Mouse (Mus musculus) liver, embryonic 15.5 days (tissue): ENCODE measurements around the gene Hist1h2an. TPM values are rescaled to one million over a fixed set of nuclear protein-coding genes. Genes with fewer than 3 reads are reported as not detected.
"Not testable (repeated sequence)": the region's sequence is repeated elsewhere in the genome, so short reads cannot be mapped to it uniquely, and the experiment has no call there.

Source experiments
- ATAC-seq: fragments of 200-750 bp; cut with Nextera tagmentation; 2 replicates; pipeline ENCODE4 v1.8.0; 2017; ENCODE audit warnings: moderate number of reproducible peaks, mild to moderate bottlenecking, moderate library complexity; ENCODE audit not compliant: insufficient read depth
- H3K27ac ChIP-seq: fragments of 300-500 bp; sonication (generic); replicated peaks from 2 replicates; pipeline ENCODE4 v1.5.1; 2015; ENCODE audit warnings: mild to moderate bottlenecking, inconsistent platforms
- H3K27me3 ChIP-seq: fragments of 300-500 bp; sonication (generic); 2 replicates; pipeline ENCODE4 v1.6.1; 2015; ENCODE audit warnings: mild to moderate bottlenecking, inconsistent platforms
- H3K36me3 ChIP-seq: fragments of 300-500 bp; sonication (generic); replicated peaks from 2 replicates; pipeline ENCODE4 v1.6.1; 2015; ENCODE audit warnings: moderate library complexity, mild to moderate bottlenecking, inconsistent platforms
- H3K4me1 ChIP-seq: fragments of 300-500 bp; sonication (generic); replicated peaks from 2 replicates; pipeline ENCODE4 v1.6.1; 2015; ENCODE audit warnings: inconsistent platforms
- H3K4me2 ChIP-seq: fragments of 300-500 bp; sonication (generic); 2 replicates; pipeline ENCODE4 v1.6.1; 2015; ENCODE audit warnings: moderate library complexity, mild to moderate bottlenecking, inconsistent platforms
- H3K4me3 ChIP-seq: fragments of 300-500 bp; sonication (generic); replicated peaks from 2 replicates; pipeline ENCODE4 v1.5.1; 2015; ENCODE audit warnings: mild to moderate bottlenecking, inconsistent platforms
- H3K9ac ChIP-seq: fragments of 300-500 bp; sonication (generic); 2 replicates; pipeline ENCODE4 v1.6.1; 2015; ENCODE audit warnings: moderate library complexity, mild to moderate bottlenecking, inconsistent platforms
- H3K9me3 ChIP-seq: fragments of 300-500 bp; sonication (generic); replicated peaks from 2 replicates; pipeline ENCODE4 v1.6.1; 2016; ENCODE audit warnings: inconsistent platforms
- WGBS: fragments of 180-500 bp; shearing (Covaris S2); methylation state at CpG from one replicate; pipeline ENCODE4 v1.1.7; 2015; ENCODE audit warnings: mixed read lengths; ENCODE audit not compliant: insufficient replicate concordance; 5-methylcytosine and 5-hydroxymethylcytosine counted together
- polyA plus RNA-seq: library from polyadenylated mRNA; unstranded; fragments of >200 nt; fragmentation: Nextera tagmentation; extraction: Ambion mirVana; gene quantifications from 2 replicates; pipeline ENCODE4 v1.2.1, GENCODE M21; 2015

Hist1h2an gene
- polyA plus RNA-seq, 1 experiment from 2014 or later = 14.7 TPM

DNA sequence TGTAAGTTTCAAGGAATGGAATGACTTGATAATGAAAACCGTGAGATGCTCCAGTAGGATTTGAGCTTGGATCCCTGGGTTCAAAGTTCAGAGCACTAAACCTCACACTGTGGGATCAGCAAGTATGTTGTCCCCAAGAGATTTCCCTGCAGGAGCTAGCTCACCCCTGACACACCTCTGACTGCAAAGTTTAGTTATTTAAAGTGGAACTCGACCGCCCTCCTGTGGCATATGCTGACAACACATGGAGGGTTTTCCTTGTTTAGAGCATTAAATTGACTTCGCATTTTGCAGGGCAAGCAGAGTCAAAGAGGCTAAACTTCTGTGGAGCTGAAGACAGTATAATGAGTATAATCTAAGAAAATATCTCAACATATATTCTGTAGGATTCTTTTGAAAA lies 16.0 kb upstream of the Hist1h2an start:
- not testable (repeated sequence) for H3K27me3 ChIP-seq, H3K4me3 ChIP-seq, H3K4me2 ChIP-seq, H3K9ac ChIP-seq, H3K36me3 ChIP-seq, H3K4me1 ChIP-seq, H3K27ac ChIP-seq, H3K9me3 ChIP-seq
- WGBS = no CpG with 5 or more reads among the region's 4 CpGs
- peak; percentile 53 for ATAC-seq

DNA sequence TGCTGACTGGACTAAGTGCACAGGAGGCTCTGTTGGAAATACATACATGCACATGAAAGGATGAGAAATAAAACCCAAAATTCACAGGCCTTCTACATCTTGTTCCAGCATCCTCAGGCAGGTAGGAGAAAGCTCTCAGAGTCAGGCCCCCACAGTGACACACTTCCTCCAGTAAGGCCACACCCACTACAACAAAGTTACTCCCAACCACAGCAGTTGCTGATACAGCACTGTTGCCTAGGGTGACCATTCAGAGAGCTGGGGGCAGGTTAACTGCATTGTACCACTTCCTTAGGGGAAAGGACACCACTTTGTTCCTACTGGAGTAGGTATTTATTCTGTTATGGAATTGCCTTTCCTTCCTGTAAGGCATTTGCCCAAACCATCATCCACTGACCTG lies 10.1 kb upstream of the Hist1h2an start:
- ATAC-seq = peak; percentile 58; the same call in 1 of the 2 replicates
- not testable (repeated sequence) for H3K27ac ChIP-seq, H3K27me3 ChIP-seq, H3K9ac ChIP-seq, H3K36me3 ChIP-seq, H3K4me3 ChIP-seq, H3K4me1 ChIP-seq, H3K4me2 ChIP-seq, H3K9me3 ChIP-seq

DNA sequence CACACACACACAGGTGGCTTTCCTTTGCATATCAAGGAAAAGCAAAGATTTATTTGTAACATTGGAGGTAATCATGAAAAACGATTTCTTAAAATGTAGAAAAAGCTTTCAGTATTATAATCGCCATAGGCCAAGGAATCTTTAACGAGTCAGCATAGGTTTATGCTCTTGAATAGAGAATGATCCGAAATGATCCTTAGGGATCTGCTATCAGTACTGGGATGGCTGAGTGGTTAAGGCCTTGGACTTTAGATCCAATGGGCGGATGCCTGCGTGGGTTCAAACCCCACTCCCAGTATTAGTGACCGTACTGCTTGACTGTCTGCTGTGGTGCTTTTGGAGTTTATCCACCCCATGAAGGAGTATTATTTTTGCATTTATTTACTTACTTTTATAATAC lies 8.6 kb upstream of the Hist1h2an start:
- H3K36me3 ChIP-seq = no peaks in the 10 kb centered on the region
- WGBS = 78% methylated on average over 7 of the region's 7 CpGs
- H3K27me3 ChIP-seq = no peaks in the 10 kb centered on the region
- peaks cover 5% of the 10 kb centered on the region for H3K4me1 ChIP-seq
- no peaks in the 10 kb centered on the region for H3K9me3 ChIP-seq
- H3K4me2 ChIP-seq = no peak overlapping the region
- no peak overlapping the region for H3K27ac ChIP-seq
- H3K4me3 ChIP-seq = no peak overlapping the region
- ATAC-seq = no peak
- no peak overlapping the region for H3K9ac ChIP-seq

DNA sequence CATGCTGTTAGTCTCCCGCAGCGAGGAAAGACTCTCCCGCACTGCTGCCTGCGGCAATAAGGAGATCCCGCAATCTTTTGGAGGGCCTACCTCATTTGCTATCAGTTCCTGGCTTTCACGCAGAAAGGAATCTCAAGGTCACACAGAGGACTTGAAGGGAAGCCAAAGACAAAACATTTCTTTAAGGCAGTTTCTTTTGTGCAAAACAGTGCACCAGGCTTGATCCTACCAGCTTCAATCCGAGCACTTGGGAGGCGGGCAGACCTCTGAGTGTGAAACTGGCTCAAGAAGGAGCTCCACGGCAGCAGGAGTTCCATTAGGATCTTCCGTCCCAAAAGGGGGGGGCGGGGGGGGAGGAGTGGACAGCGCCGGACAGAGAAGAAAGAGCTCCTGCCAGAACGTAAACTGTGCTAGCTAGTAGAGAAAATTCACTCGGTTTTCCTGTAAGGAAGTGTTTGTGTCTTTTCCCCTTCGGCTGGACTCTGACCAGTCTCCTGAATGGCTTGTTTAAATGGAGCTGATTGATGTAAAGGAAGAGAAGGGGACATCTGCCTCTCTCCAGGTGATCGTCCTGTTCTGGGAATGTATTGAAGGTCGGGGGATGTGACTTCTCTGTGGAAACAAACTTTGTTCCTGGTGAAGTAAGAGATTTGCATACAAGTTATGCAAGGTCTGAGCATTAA lies 3.7 kb upstream of the Hist1h2an start:
- H3K4me2 ChIP-seq = peak overlapping the region; percentile 48
- peaks cover 30% of the 10 kb centered on the region for H3K4me1 ChIP-seq
- no peak for ATAC-seq
- no peak overlapping the region for H3K4me3 ChIP-seq
- no peak overlapping the region for H3K27ac ChIP-seq
- no peaks in the 10 kb centered on the region for H3K9me3 ChIP-seq
- no peaks in the 10 kb centered on the region for H3K36me3 ChIP-seq
- no peak overlapping the region for H3K9ac ChIP-seq
- H3K27me3 ChIP-seq = no peaks in the 10 kb centered on the region
- 32% methylated on average over 18 of the region's 18 CpGs for WGBS

DNA sequence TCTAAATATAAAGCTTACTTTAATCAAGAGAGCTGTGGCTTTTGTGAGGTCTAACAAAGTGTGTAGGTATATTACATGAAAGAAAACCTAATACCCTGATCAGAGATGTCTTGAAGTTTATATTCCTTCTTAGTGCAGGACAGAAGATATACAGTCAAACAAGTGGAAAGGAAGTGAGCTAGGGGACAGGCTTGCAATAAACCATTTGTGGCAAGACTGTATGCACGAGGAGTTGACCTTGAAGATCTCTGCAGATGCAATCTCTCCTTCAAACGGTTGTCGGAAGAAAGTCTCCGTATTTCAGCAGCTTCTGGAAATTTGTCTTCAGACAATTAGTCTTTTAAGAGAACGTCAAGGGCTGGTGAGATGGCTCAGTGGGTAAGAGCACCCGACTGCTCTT lies 2.9 kb upstream of the Hist1h2an start:
- H3K4me2 ChIP-seq = 0 out of 2 replicates have a peak overlapping the region, but pooled peaks have one; percentile 2
- no peak for ATAC-seq
- no peaks in the 10 kb centered on the region for H3K9me3 ChIP-seq
- 48% methylated on average over 6 of the region's 6 CpGs for WGBS
- peak overlapping the region; percentile 100 for H3K27ac ChIP-seq
- no peaks in the 10 kb centered on the region for H3K36me3 ChIP-seq
- H3K9ac ChIP-seq = no peak overlapping the region
- no peak overlapping the region for H3K4me3 ChIP-seq
- peaks cover 37% of the 10 kb centered on the region for H3K4me1 ChIP-seq
- no peaks in the 10 kb centered on the region for H3K27me3 ChIP-seq

DNA sequence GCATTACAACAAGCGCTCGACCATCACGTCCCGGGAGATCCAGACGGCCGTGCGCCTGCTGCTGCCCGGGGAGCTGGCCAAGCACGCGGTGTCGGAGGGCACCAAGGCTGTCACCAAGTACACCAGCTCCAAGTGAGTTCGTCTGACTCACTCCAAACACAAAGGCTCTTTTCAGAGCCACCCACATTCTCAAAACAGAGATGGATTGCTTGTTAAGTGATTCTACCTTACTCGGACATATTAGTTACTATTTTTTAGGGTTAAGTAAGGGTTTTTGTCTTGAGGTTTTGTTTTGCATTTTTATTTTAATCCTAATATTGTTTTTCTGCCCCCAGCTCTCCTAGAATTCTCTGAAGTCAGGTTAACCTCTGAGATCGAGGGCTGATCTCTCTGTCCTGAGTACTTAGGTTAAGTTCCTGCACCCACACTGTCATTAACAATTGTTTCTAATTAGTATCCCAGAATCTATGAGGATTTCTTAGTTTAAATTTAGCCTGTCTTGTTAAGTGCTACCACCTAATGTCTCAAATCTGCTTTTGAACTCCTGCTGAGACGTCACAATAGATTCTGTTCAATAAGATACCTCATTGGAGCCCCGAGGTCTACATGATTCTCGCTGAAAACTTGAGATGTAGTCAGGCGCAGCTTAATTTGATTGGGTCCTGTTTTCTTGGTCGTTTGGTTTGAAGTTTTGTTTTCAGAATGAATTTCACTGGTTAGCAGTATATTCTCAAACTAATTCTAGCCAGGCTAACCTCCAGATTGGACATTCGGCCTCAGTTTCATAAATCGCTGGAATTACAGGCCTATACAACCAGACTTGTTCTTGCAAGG lies 959 bp upstream of the Hist1h2an start:
- ATAC-seq = peak; percentile 23
- Histone ChIP-seq H3K4me3 (peak overlapping the region; percentile 50), H3K9ac (peak overlapping the region; percentile 65)

DNA sequence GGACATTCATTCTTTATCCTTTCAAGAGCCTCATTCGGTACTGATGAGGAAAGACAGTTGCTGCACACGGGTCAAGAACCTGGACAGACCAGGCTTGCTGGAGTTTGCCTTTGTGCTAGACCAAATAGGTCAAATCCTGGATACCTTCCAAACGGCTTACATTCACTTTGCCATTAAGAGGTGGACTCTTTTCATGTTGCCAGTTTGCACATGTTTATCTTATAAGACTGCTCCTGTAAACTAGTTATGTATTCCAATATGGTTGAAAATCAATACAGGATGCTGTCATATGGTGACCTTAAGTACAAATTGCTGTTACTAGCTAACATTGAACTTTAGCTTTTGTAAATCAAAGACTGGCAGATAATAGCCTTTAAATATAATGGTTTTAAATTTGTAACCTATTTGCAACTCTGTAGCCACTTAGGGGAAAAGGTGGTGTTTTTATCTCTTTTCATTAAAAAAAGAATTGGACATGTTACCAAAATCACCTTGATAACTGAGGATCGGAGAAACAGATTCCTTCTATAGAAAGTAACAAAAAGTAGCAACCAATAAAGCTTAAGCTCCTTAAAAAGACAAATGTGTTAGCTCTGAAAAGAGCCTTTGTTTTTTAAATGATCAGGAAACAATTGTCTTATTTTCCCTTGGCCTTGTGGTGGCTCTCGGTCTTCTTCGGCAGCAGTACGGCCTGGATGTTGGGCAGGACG lies 674 bp downstream of the Hist1h2an start:
- no peak for ATAC-seq
- H3K4me1 ChIP-seq = peaks cover 61% of the 10 kb centered on the region

More for the DNA sequence above, 959 bp upstream of the Hist1h2an start:
- 14% methylated on average over 18 of the region's 21 CpGs for WGBS
- no peaks in the 10 kb centered on the region for H3K36me3 ChIP-seq
- H3K4me2 ChIP-seq = peak overlapping the region; percentile 73
- H3K9me3 ChIP-seq = no peaks in the 10 kb centered on the region
- peak overlapping the region; percentile 100 for H3K27ac ChIP-seq
- peaks cover 50% of the 10 kb centered on the region for H3K4me1 ChIP-seq
- no peaks in the 10 kb centered on the region for H3K27me3 ChIP-seq

DNA sequence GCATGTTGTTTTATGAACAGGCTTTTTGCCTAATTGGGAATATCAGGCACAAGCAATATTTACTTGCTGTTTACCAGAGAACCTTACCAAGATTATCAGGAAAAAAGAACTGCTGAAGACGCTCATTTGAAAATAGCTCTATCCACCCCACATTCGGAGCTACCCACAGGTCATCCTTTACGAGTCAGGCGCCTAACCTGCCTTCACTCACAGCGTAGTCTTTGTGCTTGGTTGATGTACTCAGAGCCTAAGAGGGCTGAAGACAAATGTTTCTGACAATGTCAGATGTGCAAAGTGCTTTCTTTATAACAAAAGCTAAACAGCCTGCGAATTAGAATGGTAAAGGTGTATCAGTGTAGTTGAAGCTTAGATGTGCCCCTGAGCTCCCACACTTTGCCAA lies 2.7 kb downstream of the Hist1h2an start:
- H3K9ac ChIP-seq = peak overlapping the region; percentile 59
- H3K27ac ChIP-seq = peak overlapping the region; percentile 100
- 52% methylated on average over 6 of the region's 6 CpGs for WGBS
- H3K27me3 ChIP-seq = no peaks in the 10 kb centered on the region
- peak overlapping the region; percentile 73 for H3K4me2 ChIP-seq
- no peaks in the 10 kb centered on the region for H3K36me3 ChIP-seq
- H3K4me1 ChIP-seq = peaks cover 60% of the 10 kb centered on the region
- peak overlapping the region; percentile 53; the same call in 1 of the 2 replicates for H3K4me3 ChIP-seq
- no peak for ATAC-seq
- H3K9me3 ChIP-seq = no peaks in the 10 kb centered on the region

More for the DNA sequence above, 674 bp downstream of the Hist1h2an start:
- peak overlapping the region; percentile 58 for H3K9ac ChIP-seq
- no peaks in the 10 kb centered on the region for H3K27me3 ChIP-seq
- 3% methylated on average over 8 of the region's 8 CpGs for WGBS
- H3K27ac ChIP-seq = peak overlapping the region; percentile 100
- H3K4me2 ChIP-seq = peak overlapping the region; percentile 73
- peak overlapping the region; percentile 50 for H3K4me3 ChIP-seq
- no peaks in the 10 kb centered on the region for H3K9me3 ChIP-seq
- no peaks in the 10 kb centered on the region for H3K36me3 ChIP-seq

DNA sequence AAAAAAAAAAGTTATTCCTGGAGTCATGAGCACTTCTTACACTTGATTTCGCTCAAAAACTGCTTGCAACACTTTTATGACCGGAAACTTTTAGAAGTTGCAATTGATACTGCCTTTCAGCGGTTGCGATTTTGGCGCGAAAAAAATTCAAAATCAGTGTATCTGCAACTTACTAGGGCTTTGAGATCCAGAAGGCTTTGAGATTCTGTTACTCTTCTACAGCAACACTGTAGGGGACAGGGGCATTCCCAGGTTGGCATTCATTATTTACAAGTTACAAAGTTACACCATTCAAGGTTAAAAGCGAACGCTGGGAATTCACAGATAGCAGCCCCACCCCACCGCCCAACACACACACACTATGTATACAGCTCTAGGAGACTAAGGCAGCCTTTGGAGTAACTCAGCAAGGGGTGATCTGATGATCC lies 3.3 kb downstream of the Hist1h2an start:
- Histone ChIP-seq H3K9me3 (no peaks in the 10 kb centered on the region), H3K27ac (peak overlapping the region; percentile 100), H3K36me3 (no peaks in the 10 kb centered on the region), H3K4me3 (peak overlapping the region; percentile 53), H3K4me1 (peaks cover 56% of the 10 kb centered on the region), H3K27me3 (no peaks in the 10 kb centered on the region), H3K9ac (peak overlapping the region; percentile 59), H3K4me2 (peak overlapping the region; percentile 73)
- ATAC-seq = no peak
- 2% methylated on average over 9 of the region's 9 CpGs for WGBS

DNA sequence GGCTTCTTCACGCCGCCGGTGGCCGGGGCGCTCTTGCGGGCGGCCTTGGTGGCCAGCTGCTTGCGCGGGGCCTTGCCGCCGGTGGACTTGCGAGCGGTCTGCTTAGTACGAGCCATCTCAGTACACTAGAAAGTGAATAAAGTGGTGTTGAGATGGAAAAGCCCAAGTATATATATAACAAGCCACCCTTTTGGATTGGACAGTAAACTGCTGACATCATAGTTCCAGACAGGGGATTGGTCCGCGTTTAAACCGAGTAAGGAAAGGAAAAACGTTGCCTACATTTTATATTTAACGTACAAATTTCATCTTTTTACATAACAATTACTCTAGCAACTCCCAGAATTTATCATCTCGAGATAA lies 3.8 kb downstream of the Hist1h2an start, which contains the start of gene Hist1h3i:
TSS of gene Hist1h3i (minus strand) at position 116 of the 363 bp plus-strand sequence.
- Histone ChIP-seq H3K4me1 (peaks cover 51% of the 10 kb centered on the region), H3K4me2 (peak within 1 kb of the TSS; percentile 73), H3K9ac (peak within 1 kb of the TSS; percentile 70), H3K27ac (peak within 1 kb of the TSS; percentile 100), H3K36me3 (no peaks in the 10 kb centered on the region), H3K9me3 (no peaks in the 10 kb centered on the region), H3K27me3 (no peaks in the 10 kb centered on the region), H3K4me3 (peak within 1 kb of the TSS; percentile 53)
- WGBS = under 1% methylated on average over 15 of the region's 20 CpGs
- peak; percentile 35 for ATAC-seq
